Mouse (Mus musculus) cerebellum, adult 18-20 months (tissue): ENCODE results near the gene Nfix.
"Not testable (repeated sequence)": the region's sequence is repeated elsewhere in the genome, so short reads cannot be mapped to it uniquely, and the experiment has no call there.

Source experiments
- DNase-seq, 2 experiments: peaks; one replicate each; pipeline ENCODE4 v3.0.0; 2021

The Nfix gene

DNA sequence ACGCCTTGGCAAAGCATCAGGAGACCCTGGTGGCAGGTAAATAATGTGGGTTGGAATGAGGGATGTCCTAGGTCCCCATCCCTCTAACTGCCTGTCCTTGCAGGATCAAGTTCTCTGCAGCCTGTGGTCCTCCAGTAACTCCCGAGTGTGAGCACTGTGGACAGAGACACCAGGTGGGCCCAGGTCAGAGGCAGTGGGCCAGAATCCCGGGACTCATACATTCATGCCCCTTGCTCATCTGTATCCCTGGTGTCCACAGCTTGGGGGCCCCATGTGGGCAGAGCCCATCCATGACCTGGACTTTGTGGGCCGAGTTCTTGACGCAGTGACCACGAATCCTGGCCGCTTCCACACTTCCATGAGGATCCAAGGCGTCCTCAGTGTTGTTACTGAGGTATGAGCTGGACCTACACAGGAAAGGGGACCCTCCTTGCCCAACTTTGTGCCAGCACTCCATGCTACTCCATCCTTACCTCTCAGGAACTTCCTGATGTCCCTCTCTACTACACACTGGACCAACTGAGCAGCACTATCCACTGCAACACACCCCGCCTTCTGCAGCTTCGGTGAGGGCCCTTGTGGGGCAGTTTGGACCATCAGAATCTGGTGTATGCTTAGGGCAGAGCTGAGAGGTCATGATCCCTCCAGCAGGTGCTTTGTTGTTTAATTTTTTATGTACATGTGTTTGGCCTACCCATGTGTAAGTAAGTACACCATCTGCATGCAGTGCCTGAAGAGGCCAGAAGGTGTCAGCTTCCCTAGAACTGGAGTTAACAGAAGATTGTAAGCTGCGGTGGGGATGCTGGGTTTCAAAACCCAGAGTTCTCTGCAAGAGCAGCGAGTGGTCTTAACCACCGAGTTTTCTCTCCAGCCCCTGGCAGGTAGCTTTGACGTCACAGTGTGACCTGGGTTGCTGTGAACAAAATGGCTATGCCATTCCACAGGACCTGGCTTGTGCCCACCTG is 102.7 kb downstream of the Nfix start:
- DNase-seq, result peak in 1 of 2 experiments; percentile 53

DNA sequence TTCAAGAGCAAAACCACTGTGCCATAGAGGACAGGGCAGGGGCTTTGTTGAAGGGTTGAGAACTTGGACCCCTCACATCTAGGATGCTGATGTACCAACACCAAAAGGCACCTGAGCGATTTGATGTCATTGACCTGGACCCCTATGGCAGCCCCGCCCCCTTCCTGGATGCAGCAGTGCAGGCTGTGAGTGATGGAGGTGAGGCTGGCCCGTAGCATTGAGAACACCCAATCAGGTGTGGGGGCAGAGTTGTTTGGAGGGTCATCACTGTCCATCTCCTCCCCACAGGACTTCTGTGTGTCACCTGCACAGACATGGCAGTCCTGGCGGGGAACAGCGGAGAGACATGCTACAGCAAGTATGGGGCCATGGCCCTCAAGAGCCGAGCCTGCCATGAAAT is 105.0 kb downstream of the Nfix start:
- DNase-seq, result no peak

DNA sequence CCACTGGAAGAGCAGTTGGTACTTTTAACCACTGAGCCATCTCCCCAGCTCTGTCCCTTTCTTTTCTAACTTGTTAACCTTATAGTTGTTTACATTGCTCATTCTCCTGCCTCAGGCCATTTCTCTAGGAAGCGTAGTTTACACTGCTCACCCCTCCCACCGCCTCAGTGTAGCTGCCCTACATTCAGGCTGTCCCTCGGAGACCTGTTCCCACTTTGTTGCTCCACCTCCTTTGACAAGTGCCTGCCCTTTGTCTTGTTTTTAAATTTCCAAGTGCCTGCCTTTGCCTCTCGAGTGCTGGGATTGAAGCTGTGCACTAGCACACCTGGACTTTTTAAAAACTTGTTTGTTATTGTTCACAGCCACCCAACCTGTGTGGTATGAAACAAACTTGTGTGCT is 106.8 kb downstream of the Nfix start:
- DNase-seq, result no peak

DNA sequence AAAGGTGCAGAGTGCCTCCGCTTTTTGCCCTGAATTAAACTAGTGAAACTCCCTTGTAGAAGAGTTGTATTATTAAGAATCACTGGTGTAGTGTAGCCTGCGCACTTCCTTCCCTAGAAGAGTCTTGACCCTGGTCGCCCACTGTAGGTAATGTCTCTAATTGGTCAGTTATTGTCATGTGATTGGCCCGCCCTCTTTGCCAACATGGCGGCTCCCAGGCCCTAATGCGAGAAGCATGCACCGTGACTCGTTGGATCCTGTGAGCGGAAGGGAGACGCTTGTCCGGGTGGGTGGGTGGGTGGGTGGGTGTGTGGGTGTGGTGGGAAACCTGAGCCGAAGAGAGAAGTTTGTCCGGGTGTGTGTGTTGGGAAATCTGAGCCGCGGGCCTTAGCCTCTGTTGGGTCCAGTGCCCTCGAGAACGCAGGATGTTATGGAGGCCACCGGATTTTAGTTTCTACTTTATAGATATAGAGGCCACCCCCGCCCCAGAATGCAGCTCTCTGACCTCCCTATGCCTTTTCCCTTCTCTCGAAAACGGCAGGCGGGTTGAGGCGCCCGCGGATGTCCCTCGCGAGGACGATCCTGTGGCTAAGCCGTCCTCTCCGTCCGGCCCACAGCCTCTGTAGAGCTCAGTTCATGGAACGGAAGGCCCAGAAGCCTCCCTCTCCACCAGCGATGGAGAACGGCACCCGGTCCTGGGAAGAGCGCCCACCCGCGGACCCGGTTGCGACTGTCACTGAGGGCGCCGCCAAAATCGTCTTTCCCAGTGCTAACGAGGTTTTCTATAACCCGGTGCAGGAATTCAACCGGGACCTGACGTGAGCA is 110.8 kb downstream of the Nfix start:
- peak; percentile 93 to 95 for DNase-seq

DNA sequence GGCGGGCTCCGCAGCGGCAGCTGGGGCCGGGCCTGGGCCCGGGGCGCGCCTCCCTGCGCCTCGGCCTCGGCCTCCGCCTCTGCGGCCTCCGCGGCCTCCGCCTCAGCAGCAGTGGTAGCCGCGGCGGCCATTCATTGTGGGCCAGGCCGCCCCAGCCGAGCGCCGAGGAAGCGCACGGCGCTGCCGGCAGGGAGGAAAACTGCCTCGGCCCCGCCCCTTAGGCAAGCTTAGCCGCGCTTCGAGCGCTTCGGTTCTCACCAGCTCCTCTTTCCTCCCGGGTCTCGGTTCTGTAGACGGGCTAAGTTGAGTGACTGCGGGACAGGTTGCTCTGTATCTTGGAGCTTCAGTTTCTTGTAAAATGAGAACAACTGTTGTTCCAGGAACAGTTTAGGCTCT is 112.4 kb downstream of the Nfix start, which contains the start of gene Nacc1:
Nacc1 (minus strand) TSS at position 158 of the 396 bp plus-strand sequence.
- peak; percentile 92 to 93 for DNase-seq

DNA sequence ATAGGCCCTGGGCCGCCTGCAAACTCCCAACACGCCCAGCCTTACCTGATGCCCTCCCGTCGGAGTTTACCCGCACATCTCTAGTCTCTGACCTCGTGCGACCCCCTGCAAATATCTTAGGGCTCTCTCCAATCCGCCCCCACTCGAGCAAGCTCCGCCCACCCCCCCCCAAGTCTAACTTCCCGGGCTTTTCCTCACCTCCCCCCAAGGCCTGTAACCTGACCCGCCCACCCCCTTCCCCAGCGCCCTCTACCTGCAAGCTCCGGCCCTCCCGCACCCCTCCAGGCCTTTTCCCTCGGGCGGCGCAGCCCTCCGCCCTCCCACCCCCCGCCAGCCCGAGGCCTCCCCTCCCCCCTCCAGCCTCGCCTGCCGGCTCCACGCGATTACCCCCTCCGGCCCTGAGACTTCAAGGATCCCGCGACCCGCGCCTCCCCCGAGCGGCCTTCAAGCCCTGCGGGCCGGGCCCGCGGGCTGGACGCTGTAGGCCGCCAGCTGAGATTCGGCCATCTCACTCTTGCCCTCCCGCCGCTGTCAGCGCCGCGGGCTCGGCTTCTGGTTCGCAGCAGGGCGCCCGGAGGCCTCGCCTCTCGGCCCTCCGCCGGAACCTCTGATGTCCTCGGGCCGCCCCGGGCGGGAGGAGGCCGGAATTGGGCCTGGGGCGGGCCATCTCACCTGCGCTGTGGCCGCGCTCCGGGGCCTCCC is 113.0 kb downstream of the Nfix start:
- DNase-seq, result no peak

DNA sequence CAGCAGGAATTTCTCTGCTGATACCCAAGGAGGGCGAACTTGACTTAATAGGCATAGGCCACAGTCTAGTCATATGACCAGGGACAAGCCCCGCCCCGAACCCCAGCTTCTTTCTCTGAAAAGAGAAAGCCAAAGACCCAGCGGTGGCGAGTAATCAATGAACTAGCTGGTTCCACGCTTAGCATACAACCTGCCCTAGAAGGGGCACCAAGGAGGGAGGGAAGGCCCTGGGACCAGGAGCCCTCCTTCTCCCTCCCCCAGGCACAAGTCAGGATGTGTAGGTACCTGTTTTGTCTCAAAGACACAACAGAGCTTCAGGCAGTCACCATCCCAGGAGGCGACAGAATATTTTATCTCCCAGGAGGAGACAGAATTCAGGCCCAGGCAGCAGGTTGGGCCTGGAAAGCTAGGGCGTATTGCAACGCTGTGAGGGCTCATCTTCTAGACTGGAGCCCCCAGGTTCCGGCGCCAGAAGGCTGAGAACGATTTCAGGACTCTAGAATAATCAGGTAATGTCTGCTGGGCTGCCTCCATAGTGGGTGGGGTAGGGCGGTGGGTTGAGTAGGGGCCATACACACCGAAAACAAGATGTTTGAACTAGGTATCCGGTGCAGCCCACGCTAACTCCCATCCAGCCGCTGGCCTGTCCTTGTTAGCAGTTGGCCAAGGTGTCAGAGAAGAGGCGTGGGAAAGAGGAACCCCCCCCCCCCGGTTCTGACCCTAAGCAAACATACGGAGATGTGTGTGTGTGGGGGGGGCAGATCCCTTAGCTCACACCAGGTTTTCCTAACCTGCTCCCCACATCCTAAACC is 113.7 kb downstream of the Nfix start, which contains the start of gene Trmt1:
Trmt1 (plus strand) TSS at position 117 of the 812 bp plus-strand sequence.
- DNase-seq, result peak in 1 of 2 experiments; percentile 50

DNA sequence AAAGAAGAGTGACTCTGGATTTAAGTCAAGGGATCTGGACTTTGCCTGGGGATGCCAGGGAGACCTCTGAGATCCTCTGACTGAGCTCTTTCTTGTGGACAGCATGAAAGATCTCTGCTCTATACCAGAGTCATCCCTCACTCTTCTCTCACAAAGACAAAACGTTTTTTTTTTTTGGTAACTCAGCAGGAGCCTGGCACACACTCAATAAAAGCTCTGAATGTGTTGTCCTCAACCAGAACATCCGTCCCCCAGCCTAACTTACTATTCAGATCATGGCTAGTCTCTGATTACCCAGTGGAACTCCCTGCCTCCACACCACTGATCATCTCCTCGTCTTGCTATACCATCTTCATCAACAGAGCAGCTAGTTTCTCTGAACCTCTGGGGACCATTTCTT is 115.6 kb downstream of the Nfix start:
- no peak for DNase-seq

DNA sequence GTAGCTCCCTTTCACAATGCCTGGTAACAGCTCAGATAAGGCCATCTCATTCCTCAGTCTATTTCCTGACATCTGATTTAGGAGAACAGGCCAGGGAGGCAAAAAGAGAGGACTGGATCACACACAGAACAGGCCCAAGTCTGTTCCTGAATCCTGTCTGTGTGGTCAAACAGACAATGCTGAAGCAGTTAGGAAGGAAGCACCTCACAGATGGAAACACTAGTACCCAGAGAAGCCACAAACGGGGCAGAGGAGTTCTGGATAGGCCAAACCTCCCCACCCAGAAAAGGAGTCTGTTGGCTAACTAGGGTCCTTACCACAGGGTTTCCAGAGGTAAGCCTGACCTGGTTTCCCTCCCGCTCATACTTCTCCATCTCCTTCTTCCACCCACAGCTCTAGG is 117.9 kb downstream of the Nfix start:
- DNase-seq, result no peak

DNA sequence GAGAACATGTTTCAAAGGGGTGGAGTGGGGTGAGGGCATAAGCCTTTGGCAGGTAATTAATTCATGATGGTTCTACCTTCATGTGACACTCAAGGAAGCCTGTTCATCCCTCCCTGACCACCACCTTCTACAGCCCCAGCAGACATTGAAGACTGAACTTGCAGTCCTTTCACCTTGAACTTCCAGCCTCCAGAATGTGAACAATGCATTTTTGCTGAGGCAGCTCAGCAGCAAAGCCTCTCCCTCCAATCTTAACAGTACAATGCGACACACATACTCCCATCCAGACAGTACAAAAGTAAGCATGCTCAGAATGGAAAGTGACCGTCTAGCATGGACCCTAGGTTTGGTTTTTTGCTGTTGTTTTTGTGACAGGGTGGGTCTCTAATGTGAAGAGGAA is 118.7 kb downstream of the Nfix start:
- DNase-seq, result no peak

DNA sequence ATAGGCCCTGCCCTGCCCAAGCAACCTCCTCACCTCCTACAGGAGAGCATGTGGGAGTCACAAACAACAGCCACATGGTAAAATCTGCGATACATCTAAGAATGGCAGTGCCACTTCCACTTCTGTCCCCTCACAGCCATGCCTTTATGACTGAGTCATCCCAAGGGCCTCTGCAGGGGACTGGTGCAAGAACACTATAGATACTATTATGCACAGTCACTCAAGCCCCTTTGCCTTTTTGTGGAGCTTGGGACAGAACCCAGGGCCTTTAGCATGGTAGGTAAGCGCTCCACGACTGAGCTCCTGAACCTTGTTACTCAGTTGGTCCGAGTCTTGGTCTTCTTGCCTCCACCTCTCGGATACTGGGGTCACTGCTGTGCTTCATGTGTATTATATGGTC is 122.8 kb downstream of the Nfix start:
- DNase-seq, result no peak

DNA sequence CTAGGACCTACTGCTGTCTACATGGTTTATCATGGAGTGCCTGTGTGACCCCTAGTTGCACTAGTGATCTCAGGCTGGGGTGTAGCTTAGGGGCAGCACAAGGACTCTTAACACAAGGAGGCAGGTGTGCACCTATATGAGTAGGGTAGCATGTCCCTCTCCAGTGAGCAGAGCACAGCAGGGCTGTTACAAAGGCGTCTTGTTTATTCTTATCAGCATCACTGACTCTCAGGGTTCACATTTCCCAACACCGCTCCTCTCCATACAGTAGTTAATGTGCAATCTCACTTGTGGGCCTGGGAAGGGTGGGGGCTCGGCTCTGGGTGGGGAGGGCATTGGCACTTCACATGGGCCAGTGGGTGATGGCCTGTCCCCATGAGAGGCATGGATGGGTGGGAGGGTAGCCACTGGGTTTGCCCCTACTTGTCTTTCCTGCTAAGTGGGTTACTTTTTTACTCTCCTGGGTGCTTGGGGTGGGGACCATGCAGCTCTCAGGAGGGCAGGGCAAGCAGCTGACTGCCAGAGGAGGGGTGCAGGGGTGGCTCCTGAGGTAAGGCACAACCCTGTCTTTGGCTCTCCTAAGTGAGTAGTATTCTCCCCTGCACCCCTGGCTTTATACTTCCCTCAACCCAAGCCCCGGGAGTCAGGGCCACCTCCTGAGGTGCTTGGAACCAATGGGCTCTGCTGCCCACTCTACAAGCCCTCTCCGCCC is 129.7 kb downstream of the Nfix start:
- DNase-seq, result not testable (repeated sequence)

DNA sequence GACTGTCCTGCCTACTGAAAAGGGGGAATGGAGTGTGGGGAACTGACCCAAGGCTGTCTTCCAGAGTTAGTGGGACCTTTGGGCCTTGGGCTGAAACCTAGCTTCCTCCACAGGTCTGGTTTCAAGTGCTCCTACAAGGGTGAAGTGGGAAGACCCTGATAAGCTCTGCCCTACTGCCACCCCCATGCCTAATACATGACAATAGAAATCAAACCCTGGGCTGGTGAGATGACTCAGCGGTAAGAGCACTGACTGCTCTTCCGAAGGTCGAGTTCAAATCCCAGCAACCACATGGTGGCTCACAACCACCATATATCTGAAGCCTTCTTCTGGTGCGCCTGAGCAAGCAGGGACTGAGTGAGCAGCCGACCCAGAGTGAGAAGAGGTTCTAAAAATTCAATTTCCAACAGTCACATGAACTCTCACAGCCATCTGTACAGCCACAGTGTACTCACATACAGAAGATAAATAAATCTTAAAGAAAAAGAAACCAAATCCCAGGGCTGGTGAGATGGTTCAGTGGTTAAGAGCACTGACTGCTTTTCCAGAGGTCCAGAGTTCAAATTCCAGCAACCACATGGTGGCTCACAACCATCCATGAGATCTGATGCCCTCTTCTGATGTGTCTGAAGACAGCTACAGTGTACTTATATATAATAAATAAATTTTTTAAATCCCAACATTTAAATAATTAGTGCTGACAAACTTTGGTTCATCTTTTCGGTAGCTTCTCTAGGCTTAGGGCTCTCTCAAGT is 131.2 kb downstream of the Nfix start:
- DNase-seq, result no peak

DNA sequence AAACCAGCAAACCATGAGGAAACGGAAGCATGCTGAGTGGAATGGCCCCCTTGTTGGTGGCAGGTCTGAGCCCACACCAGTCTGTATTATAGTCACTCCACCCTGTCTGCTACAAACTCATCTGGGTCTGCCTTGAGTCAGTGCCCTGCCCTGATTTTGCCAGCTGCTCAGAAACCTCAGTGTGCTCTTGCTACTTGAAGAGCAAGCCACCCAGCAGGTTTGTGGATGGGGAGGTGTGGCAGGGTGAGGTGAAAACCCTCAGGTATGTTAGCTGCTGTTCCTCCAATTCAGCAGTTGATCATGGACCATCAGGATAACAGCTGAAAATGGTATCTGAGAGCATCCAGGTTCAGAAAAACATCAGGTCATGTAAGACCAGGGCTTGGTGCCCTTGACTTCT is 132.1 kb downstream of the Nfix start:
- DNase-seq, result no peak

DNA sequence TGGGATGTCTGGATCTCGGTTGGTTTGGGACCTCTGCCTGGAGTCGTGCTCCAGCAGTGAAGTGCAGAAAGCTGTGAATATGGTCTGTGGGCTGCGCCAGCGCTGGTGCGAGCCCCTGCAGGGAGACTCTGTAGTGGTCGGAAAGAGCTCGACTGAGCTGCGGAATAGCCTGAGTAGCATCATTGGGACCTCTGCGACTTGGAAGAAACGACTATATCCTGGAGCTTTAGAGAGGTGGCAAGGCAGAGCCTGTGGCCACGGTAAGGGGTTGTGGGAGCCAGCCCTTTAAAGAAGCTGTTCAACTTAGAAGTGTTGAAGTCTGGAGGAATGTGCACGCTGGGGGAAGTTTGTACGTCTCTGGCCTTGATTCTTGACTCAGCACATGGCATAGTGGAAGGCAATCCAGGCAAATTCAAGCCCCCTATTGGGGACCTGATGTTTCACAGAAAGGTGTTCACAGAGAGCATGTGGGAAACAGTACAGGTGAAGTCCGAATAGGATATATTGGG is 134.7 kb downstream of the Nfix start:
- DNase-seq, result no peak

DNA sequence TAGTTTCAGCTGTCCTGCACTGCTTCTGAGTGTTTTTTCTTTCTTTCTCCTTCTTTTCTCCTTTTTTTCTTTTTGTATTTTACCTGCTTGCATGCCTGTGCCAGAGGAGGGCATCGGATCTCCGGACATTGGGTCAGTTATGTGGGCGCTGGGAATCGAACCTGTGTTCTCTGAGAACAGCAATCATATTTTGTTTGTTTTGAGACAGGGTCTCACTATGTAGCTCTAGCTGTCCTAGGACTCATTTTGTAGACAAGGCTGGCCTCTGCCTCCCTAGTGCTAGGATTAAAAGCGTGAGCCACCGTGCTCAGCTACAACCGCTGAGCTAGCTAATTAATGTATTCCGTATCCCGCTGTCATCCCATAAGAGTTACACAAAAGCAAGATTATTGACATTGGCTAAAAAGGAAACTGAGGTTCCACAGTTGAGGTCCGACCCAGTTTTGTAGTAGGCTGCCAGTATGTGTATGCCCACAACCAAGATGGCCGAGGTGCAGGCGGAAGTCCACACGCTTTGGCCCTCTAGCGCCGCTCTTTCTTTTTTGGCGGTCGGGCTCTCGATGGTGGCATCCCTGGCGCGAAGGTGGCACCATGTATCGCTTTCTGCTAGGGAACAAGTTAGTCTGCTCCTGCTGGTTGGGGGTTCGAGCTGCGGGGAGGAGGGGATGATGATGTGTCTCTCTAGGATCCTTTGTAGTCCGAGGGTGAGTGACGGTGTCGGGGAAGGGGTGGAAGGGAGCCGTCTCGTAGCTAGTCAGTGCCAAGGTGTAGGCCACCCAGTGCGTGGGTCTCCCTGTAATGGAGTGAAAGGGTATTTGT is 135.4 kb downstream of the Nfix start:
- DNase-seq, result peak; percentile 84 to 89

DNA sequence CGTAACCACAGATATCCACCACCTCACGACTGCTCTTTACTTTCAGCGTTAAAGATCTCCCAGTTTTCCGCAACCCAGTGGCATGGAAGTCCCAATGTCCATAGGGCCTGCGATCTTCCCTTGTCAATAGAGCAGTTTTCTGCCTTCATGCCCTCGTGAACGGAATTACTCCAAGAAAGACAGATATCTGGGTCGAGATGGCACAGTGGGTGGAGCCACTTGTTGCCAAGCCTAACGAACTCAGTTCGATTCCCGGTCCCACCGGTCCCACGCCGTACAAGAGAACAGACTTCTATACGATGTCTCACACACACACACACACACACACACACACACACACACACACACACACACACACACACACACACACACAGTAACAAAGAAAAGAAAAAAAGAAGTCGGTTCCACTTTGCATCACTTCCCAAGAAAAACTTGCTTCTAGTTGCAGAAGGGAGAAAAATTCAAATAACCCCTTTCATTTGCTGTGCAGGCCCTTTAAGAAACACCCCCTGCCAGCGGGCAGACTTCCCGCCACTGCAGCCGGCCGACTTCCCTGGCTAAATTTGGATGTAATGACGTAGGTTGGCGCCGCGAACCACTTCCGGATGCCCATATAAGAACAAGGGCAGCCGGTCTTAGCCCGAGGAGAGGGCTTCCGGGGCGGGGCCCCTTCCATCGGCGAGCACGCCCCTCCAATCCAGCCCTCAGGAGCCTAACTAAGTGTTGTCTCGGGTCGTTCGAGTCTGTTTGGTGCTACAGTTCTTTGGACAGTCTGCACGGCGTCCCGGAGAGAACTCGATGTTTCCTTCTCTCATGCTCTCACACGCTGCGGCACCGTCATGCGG is 136.4 kb downstream of the Nfix start:
- peak; percentile 97 for DNase-seq

DNA sequence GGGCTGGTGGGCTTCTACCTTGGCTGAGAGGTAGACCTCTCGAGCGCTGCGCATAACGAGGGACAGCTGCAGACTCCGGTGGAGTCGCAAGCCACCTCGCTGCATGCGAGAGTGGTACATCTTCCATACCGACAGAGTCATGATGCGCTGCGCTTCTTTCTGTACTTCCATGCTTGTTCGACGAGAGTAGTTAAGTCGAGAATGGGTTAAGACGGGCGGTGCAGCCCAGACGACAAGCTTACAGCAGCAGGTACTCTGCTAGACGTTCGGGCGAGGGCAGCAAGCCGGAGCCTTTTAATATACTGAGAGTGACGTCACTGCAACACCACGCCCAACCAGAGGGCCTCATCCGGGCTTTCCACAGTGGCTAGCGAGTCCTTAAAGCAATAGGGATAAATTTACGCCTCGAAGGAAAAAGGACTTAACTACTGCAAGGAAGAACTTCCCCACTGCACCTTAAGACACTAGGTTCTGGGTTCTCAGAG is 137.5 kb downstream of the Nfix start, which contains the start of gene Ier2:
Ier2 (minus strand) TSS at position 272 of the 485 bp plus-strand sequence.
- DNase-seq, result peak; percentile 93 to 94
